Mouse (Mus musculus) granulocyte monocyte progenitor cell, adult 5-6 weeks (primary cell): ENCODE results near the gene Alx3. TPM values are rescaled to one million over a fixed set of nuclear protein-coding genes. Genes with fewer than 3 reads are reported as not detected.
"Not testable (repeated sequence)": the region's sequence is repeated elsewhere in the genome, so short reads cannot be mapped to it uniquely, and the experiment has no call there.

Source experiments
- ATAC-seq: replicated peaks from 2 replicates; pipeline ENCODE4 v1.8.0; 2016; ENCODE audit warnings: mild to moderate bottlenecking, moderate TSS enrichment, inconsistent platforms; ENCODE audit not compliant: poor library complexity, severe bottlenecking
- total RNA-seq, 2 experiments: library from RNA; stranded (forward) in 1 of 2; stranded (reverse) in 1 of 2; fragments of 200-712, 200-1000 nt in 1 of 2; fragments of >200 nt in 1 of 2; fragmentation: Nextera tagmentation in 1 of 2; gene quantifications; 2 replicates each; pipeline ENCODE4 v1.2.3; 2014 to 2017

Alx3 gene
- total RNA-seq, 2 experiments from 2014 or later: not detected

DNA sequence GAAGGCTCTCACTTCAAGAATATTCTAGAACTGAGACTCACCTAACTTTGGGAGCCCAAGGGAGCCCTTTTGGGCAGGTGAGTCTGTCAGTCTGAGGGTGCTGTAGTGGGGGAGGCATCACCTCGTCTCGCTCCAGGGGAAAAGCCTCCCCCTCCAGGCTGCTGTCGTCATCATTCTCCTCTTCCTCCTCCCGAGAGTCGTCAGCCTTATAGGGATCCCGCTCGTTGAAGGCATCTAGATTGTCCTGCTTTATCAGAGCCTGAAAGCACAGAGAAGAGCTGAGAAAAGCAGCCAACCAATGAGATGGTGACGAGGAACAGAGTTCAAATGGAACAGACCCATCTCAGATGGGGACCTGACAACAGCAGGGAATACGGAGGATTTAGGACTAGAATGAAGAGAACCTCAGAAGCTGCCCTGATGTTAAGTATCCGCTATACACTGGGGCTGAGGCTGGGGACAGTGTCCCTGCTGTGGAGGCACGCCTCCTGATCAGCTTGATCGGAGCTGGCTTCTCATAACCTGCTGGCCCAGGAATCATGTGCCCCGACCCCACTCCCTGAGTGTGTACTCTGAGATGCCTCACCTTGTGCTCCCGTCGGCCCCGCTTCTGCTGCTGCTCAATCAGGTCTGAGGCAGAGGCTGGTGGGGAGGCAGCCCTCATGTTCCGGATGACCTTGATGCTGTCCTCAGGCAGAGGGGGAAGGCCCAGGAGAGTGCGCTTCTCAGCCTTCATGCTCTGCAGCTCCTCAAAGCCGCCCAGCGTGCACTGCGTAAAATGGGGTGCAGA, 26.6 kb downstream of the Alx3 start:
- no peak for ATAC-seq

DNA sequence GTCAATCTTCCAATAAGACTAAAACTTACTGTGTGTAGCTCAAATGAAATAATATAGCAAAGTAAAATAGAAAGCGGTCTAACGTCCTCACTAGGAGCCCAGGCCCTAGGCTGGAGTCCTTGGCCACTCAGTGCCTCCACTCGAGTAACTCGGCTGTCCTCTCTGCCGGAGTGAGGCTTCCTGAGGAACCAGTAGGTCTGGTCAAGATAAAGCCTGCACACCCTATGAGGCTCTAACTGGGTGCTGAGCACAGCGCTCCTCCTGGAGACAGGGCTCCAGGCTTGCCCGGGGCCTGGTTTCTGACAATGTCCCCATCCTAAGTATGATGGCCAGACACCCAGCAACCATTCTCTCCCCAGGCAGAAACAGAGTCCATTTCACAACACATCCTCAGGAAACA, 27.7 kb downstream of the Alx3 start:
- ATAC-seq: no peak

DNA sequence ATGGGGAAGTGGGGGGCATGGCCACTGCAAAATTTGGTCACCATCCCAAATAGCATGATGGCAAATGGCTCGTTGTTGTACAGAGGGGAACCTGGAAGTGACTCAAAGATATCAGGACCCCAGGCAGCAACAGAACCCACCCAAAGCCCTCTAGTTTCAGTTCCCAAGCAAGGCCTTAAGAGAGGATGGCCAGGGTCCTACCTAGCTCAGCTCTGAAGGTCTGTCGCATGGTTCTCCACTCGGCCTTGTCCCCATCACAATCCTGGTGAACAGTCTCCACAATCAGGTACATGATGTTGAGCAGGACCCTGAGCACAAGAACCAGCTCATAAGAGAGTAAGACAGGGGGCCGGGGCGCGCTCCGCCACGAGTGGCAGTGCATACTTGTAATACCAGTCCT, 29.6 kb downstream of the Alx3 start:
- no peak for ATAC-seq

DNA sequence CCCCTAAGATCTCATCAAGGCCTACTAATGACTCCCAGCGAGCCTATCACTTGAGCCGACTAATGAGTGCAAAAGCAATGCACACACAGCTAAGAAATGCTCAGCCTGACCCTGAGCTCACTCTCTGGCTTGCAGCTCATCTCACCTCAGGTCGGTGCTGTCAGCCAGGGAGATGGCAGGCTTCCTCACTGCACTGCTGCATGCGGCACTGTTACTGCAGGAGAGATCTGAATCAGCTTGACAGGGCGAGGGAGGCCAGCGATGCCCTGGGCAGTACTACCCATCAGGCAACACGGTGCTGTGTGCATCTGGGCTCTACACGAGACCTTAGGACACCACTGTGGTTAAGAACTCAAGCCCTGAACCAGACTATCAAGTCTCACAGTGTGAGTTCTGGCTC, 30.7 kb downstream of the Alx3 start:
- no peak; the same call in 1 of the 2 replicates for ATAC-seq

DNA sequence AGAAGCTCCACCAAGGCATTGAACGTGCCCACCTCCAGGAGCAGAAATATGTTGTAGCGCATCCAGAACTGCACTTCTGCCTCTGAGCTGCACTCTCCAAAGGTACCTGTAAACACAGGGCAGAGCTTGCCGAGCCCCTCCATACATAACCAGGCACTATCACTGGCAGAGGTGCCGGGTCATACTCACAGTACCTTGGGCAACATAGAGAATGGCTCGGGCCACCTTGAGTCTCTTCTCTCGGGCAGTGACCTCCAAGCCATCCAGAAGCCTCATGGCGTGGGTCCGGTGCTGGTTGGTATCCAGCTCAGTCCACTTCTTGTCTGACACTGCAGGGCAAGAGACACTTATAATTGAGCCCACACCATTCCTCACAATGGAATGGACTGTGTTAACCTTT, 31.9 kb downstream of the Alx3 start:
- no peak for ATAC-seq

DNA sequence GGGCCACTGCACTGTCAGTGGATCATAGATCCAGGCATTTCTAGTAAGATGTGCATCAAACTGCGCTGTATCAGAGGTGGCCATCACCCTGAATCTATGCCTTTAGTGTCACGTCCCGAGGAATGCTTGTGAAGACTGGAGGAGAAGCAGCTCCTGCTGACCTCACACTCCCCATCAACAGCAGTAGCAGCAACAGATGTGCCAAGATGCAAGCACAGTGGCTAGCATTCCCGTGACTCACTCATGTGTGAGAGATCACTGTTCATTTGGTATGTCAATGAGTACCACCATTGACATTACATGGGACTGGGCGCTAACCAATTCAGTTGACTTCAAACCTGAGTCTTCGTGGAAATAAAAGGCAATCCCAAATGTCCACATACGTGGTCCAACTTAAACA, 32.8 kb downstream of the Alx3 start:
- no peak for ATAC-seq

DNA sequence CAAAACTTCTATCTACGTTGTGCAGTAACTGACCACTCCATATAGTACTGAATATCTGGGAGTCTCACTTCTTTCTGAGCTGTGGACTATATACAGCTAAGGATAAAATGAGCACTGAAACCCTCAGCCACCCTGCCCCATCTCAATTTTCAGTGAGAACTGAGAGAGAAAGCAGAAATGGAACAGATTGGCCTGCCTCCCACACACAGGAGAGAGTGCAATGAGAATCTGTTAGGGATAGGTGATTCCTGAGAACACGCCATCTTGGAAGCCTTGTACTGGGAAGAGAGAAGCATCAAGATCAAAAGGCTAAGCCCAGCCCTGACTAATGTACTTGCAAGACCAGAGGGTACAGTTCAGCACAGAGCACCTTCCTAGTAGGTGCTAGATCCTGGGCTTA, 33.7 kb downstream of the Alx3 start:
- ATAC-seq: no peak

DNA sequence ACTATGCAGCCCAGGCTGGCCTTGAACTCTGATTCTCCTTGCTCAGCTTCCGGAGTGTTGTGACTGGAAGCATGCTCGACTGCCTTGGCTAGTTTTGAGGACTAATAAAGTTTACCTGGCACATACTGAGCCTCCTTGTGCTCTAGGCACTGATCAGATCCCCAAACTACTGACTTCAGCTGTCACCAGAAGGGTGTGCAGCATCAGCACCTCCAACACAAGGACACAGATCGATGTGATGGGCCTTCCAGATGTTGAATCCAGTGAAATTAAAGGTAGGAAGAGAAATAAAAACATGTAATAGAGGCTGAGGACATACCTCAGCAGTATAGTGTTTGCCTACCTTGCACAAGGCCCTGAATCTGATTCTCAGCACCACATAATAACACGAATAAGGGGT, 34.6 kb downstream of the Alx3 start:
- ATAC-seq: no peak

DNA sequence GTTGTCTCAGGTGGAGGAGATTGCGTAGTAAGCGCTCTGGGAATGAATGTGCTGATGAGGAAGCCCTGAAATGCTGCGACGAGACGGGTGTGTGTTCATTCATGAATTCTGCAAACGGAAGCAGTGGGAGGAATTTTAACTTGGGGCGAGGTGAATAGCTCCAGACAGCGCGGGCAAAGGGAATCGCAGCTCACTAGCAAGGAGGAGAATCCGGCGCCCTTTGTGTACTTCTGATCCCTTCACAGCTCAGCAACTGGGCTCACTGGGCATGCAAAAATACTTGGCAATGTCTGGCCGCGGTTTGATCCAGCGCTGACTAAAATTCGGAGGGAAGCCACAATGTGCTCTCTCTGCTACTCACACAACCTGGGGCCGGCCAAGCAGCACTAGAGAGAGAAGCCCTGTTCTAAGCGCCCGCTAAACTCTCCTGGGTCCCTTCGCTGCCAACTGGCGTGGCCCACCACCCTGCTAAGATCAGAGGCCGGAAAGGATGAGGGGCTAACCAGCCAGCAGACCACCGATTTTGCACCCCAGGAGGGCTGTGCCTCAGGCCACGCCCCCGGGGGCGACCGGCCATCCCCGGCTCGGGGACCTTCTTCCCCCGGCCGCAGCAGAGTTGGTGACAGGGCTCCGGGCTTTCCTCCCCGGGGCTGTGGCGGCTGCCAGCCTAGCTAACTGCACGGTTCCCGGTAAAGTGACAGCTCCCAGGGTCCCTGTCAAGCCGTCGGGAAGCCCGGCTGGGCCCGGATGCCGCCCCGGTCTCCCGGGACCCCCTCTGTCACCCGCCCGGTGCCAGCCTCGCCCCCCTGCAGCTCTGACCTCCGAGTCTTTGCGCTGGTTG, 36.1 kb downstream of the Alx3 start, which contains the start of gene Gm10961:
Gene Gm10961 (plus strand): TSS at position 641 of the 841 bp plus-strand sequence.
- peak; percentile 38 for ATAC-seq

DNA sequence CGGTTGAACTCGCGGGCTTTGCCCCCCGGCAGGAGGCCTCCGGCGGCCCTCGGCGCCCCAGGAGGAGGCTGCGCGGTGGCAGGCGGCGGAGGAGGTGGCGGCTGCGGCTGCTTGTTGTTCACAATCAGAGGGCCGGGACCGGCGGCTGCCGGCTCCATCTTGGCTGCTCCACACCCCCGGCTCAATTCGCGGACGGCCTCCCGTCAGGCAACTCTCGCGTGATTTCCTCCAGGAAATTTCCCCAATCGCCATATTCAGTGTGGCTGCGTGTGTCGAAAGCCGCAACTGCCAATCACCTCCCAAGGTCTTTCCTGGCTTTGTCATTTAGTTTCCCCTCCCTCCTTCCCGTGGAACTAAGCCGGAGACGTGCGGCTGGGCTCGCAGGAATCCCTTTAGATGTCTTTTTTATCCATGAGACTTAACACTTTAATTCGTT, 36.7 kb downstream of the Alx3 start, which contains the start of gene Strip1:
Gene Strip1 (minus strand): TSS at position 172 of the 436 bp plus-strand sequence.
- ATAC-seq: peak; percentile 93

DNA sequence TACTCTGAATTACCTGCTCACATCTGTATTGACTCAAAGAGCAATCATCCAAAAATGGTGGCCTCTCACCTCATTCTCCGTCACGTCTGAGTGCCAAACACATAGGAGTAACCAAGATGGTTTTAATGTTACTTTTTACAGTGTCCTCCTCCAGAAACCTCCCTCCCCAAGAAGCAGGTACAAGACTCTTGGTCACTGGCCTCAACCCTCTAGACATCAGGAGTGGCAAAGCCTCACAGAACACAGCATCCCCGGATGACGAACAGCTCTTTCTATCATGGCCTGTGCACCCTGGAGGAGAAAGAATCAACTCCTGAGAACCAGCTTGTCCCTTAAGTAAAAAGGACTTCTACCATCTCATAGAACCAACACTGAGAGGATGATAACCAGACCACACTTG, 38.0 kb downstream of the Alx3 start:
- no peak for ATAC-seq

DNA sequence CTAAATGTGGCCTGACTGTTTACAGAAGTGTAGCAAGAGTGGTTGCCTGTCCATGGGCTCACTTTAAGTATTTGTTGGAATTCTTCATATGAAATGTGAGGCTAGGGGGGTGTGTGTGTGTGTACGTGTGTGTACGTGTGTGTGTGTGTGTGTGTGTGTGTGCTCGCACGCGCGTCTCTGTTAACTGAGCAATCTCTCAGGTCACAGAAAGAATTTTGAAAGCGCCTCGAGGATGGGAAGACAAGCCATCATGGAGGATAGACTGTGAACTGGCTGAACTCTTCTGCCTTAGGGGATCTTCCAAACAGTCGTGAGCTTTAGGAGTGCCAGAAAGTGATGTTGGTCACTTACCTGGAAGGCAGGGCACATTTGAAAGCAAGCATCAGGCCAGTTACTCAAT, 39.1 kb downstream of the Alx3 start:
- ATAC-seq: no peak

DNA sequence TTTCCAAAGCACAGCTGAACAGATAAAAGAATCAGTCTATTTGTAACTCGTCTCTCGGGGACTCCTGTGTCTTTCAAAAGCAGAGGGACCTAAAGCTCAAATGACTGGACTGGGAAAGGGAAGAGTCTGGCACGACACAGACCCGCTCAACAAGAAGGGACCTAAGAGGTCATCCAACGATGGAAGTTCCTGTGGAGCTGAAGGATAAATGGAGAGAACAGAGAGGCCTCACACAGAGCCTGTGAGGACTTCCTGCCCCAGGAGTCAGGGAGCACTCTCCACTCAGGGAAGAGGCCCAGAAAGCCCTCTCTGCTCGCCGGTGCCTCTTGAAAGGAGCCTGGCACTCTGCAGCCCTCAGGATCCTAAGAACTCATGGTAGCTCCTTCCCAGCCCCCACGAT, 41.0 kb downstream of the Alx3 start:
- no peak for ATAC-seq

DNA sequence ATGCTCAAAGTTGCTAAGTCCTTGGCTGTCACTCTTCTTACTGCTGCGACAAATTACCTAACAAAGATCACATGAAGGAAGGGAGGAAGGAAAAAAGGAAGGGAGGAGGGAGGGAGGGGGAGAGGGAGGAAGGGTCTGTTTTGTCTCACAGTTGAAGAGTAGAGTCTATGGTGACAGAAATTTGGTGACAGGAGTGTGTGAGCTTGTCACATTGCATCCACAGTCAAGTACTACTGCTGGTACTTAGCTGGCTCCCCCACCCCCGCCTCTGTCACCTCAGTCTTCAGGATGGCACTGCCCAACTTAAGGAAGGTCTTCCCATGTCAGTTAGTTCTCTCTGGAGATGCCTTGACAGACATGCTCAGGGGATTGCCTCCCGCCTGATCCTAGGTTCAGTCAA, 41.4 kb downstream of the Alx3 start:
- no peak for ATAC-seq

DNA sequence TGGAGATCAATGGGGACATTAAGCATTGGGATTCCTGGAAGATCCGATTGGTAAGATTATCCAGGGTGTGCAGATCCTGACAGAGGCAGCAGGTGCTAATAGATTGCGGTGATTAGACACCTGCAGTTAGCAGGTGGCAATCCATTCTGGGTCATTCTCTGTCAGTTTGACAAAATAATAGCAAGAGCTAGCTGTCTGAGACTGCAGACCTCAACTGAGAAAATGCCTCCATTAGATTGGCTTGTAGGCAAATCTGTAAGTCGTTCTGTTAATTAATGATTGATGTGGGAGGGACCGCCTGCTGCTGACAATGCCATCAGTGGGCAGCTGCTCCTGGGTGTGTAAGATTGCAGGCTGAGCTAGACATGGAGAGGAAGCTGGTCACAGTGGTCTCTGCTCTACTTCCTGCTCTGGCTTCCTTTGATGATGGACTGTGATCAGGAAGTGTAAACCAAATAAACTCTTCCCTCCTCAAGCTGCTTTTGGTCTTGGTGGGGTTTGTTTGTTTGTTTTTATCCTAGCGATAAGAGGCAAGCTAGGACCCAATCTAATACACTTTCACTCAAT, 42.9 kb downstream of the Alx3 start:
- ATAC-seq: peak; percentile 79

DNA sequence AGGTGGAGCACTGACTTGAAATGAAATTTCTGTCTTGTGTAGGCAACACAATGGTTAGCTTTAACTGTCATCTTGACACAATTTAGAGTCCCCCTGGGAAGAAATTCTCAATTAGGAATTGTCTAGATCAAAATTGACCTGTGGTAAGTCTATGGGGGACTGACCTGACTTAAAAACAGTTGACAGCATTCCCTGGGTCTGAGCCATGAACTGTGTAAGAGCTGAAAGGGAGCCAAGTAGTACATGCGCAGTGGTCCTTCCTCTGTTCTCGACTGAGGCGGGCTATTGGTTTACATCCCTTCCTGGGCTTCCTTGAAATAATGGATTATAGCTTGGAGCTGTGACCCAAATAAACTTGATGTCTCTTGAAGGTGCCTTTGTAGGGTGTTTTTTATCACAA, 52.1 kb downstream of the Alx3 start:
- ATAC-seq: no peak

DNA sequence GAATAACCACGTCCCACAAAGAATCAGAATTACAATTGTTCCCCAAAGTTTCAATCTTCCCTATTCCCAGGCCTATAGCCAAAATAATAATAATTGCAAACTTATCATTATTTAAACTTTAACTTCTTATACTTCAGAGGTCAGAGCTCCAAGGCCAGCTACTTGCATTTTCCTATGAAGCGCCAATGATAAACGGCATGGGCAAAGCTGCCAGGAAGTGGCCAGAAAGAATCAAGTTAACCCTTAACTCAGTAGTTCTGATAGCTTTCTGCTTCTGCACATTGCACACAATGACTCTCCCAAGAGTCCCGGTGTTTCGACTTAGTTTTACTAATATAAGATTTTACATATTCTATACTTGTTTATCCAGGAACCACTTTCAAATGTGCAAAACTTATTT, 55.4 kb downstream of the Alx3 start:
- not testable (repeated sequence) for ATAC-seq

DNA sequence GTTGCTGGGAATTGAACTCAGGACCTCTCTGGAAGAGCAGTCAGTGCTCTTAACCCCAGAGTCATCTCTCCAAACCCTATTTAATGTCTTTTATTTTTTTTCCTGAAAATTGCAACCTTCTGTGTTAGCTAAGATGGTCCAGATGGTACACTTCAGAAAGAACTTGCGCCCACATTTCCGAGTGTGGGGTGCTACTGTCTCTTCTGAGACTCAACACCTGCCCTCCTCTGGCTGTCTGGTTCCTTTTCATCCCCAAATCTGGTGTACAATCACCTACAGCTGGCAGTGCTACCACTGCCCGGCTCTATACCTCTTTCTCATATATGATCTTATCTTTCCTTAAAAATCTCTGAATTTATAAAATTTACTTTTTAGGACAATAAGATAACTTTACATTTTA, 58.1 kb downstream of the Alx3 start:
- ATAC-seq: no peak

DNA sequence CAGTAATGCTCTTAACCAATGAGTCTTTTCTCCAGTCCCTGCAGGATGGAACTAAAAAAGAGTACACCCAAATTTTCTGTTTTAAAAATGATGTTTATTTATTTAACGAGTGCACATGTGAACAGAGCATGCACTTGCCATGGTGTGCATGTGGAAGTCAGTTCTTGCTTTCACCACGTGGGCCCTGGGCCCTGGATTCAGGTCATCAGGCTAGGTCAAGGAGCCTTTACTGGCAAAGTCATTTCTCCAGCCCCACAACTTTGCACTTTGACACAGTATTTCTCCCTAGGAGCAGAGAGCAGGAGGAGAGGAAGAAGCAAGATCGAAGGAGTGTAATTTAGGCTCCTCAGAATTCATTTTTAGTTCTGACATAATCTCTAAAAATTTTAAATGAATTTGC, 60.0 kb downstream of the Alx3 start:
- no peak for ATAC-seq
